In the genomic region with DNA sequence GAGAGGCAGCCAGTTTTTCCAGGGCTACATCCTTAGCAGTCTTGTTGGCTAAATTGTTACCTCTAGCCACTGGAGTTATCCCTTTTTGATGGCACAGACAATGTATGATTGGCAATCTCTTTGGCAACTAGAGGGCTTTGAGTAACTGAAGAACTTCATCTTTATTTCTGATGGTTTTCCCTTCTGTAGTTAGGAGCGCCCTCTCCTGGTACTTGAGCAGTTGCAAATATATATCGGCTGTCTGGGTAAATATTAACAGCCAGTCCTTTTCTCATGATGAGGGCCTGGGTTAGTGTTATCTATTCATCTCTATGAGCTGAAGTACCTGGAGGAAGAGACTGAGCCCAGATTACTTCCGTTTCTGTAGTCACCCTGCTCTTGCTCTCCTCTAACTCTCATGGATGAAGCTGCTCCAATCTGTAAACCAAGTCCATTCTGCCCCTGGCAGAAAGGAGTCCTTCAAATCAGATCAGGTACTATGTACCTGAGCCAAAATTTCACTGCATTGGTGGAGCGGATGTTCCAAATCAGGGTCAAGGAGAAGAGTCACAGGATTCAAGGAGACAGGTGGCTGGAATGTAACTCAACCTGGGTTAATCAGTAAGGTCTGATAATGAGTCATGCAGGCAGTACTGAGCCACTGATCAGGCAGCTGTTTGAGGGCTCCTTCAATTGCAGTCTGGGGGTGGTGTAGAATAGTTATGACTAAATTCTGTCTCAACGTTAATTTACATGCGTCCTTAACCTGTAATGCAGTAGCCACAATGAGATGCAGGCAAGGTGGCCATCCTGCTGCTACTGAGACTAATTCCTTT, we compare ENCODE assay signal across 15 mouse cellular contexts. TPM values are rescaled to one million over a fixed set of nuclear protein-coding genes. Genes with fewer than 3 reads are reported as not detected.
A peak's percentile ranks its signal among the peaks of the same experiment; 100 is the strongest.
DNase-seq lines count a peak whose midpoint lies in the region; ATAC-seq lines count a peak whose summit lies in the region.
"Had no signal": no experiment of that assay in that cellular context is flagged by ENCODE, and none has a peak within 500 bp of the region (broad histone marks: within the 10 kb centered on the region; RNA-seq: fewer than 3 reads in every experiment).

No protein-coding gene starts in this region.

- intact Hi-C loops in left cerebral cortex, postnatal 10 days (cut with DNase I), result no loop called here
- intact Hi-C loops in heart, postnatal 25 days (cut with DNase I), result no loop called here

- no peak overlapping the region for H3K4me2 ChIP-seq in hindbrain, embryonic 11.5 days (replicated peaks; ENCODE audit: low read depth, low read length)
- H3K4me2 ChIP-seq in hindbrain, embryonic 14.5 days (replicated peaks), result no peak overlapping the region
- no peak overlapping the region for H3K4me2 ChIP-seq in intestine, embryonic 15.5 days (replicated peaks)
- H3K4me2 ChIP-seq: embryonic facial prominence, embryonic 13.5 days; hindbrain, embryonic 15.5 days; limb, embryonic 12.5 days; midbrain, embryonic 11.5 days had no signal

- H3K9ac ChIP-seq in hindbrain, embryonic 11.5 days (ENCODE audit: low read depth, low read length), result no peak overlapping the region
- H3K9ac ChIP-seq in hindbrain, embryonic 14.5 days, result no peak overlapping the region
- no peak overlapping the region for H3K9ac ChIP-seq in intestine, embryonic 15.5 days
- H3K9ac ChIP-seq: embryonic facial prominence, embryonic 13.5 days; hindbrain, embryonic 15.5 days; limb, embryonic 12.5 days had no signal

- H3K4me1 ChIP-seq in hindbrain, embryonic 11.5 days (replicated peaks; ENCODE audit: control insufficient read depth, insufficient read depth, low read length), result no peaks in the 10 kb centered on the region
- H3K4me1 ChIP-seq in hindbrain, embryonic 14.5 days (replicated peaks; ENCODE audit: control insufficient read depth, insufficient read depth, low read length), result no peaks in the 10 kb centered on the region
- no peaks in the 10 kb centered on the region for H3K4me1 ChIP-seq in intestine, embryonic 15.5 days (replicated peaks)
- H3K4me1 ChIP-seq: embryonic facial prominence, embryonic 13.5 days; hindbrain, embryonic 15.5 days; limb, embryonic 12.5 days had no signal

- no peaks in the 10 kb centered on the region for H3K9me3 ChIP-seq in hindbrain, embryonic 11.5 days (ENCODE audit: control insufficient read depth, low read length)
- no peaks in the 10 kb centered on the region for H3K9me3 ChIP-seq in hindbrain, embryonic 14.5 days (ENCODE audit: control insufficient read depth, low read length)
- no peaks in the 10 kb centered on the region for H3K9me3 ChIP-seq in intestine, embryonic 15.5 days
- H3K9me3 ChIP-seq: G1E; hindbrain, embryonic 15.5 days had no signal

- H3K27me3 ChIP-seq in hindbrain, embryonic 11.5 days (ENCODE audit: control insufficient read depth, insufficient read depth, low read length), result no peaks in the 10 kb centered on the region
- no peaks in the 10 kb centered on the region for H3K27me3 ChIP-seq in hindbrain, embryonic 14.5 days (ENCODE audit: control insufficient read depth, insufficient read depth, low read length)
- H3K27me3 ChIP-seq in intestine, embryonic 15.5 days (replicated peaks), result no peaks in the 10 kb centered on the region
- H3K27me3 ChIP-seq: embryonic facial prominence, embryonic 13.5 days; hindbrain, embryonic 15.5 days; limb, embryonic 12.5 days had no signal

- H3K36me3 ChIP-seq in hindbrain, embryonic 11.5 days (ENCODE audit: control insufficient read depth, insufficient read depth, low read length), result no peaks in the 10 kb centered on the region
- no peaks in the 10 kb centered on the region for H3K36me3 ChIP-seq in hindbrain, embryonic 14.5 days (replicated peaks; ENCODE audit: control insufficient read depth, insufficient read depth)
- H3K36me3 ChIP-seq in intestine, embryonic 15.5 days, result no peaks in the 10 kb centered on the region
- H3K36me3 ChIP-seq: embryonic facial prominence, embryonic 13.5 days; G1E; hindbrain, embryonic 15.5 days; limb, embryonic 12.5 days had no signal

- DNase-seq in hindbrain, embryonic 11.5 days (ENCODE audit: low spot score), result peak; percentile 14
- no peak for DNase-seq in hindbrain, embryonic 14.5 days (ENCODE audit: low spot score)
- DNase-seq in thymus, postnatal 0 days (ENCODE audit: low spot score), result peak; percentile 4
- no peak for DNase-seq in thymus, postnatal 10 days (ENCODE audit: low spot score in 2 of 2)
- DNase-seq in left cerebral cortex, postnatal 10 days (ENCODE audit: extremely low spot score in 1 of 2, low spot score in 2 of 2), result no peak
- no peak for DNase-seq in layer of hippocampus, postnatal 36 days
- DNase-seq in heart, postnatal 25 days (ENCODE audit: low spot score), result no peak

- H3K27ac ChIP-seq in hindbrain, embryonic 11.5 days (ENCODE audit: low read depth, low read length), result no peak overlapping the region
- no peak overlapping the region for H3K27ac ChIP-seq in hindbrain, embryonic 14.5 days
- no peak overlapping the region for H3K27ac ChIP-seq in intestine, embryonic 15.5 days
- H3K27ac ChIP-seq: embryonic facial prominence, embryonic 13.5 days; hindbrain, embryonic 15.5 days; limb, embryonic 12.5 days had no signal

- ATAC-seq in hindbrain, embryonic 11.5 days (ENCODE audit: low FRiP score), result no peak
- no peak for ATAC-seq in hindbrain, embryonic 14.5 days (ENCODE audit: low FRiP score)
- peak; percentile 88 for ATAC-seq in intestine, embryonic 15.5 days

- WGBS in hindbrain, embryonic 11.5 days, result 68% methylated on average over 6 of the region's 6 CpGs
- WGBS in hindbrain, embryonic 14.5 days, result 69% methylated on average over 6 of the region's 6 CpGs
- WGBS in intestine, embryonic 15.5 days, result 51% methylated on average over 6 of the region's 6 CpGs

- H3K4me3 ChIP-seq in hindbrain, embryonic 11.5 days (ENCODE audit: low read depth, low read length), result no peak overlapping the region
- no peak overlapping the region for H3K4me3 ChIP-seq in hindbrain, embryonic 14.5 days (replicated peaks; ENCODE audit: low read length)
- no peak overlapping the region for H3K4me3 ChIP-seq in intestine, embryonic 15.5 days (replicated peaks)
- H3K4me3 ChIP-seq: embryonic facial prominence, embryonic 13.5 days; hindbrain, embryonic 15.5 days; limb, embryonic 12.5 days had no signal

RNA-seq across cellular contexts. Expression of a gene that starts 30.6 kb away (rescaled TPM):
- polyA plus RNA-seq in hindbrain, embryonic 11.5 days (2014; fragmentation: Nextera tagmentation; extraction: Ambion mirVana), result 12.4 and 16.1 TPM in 2 replicates
- polyA plus RNA-seq in hindbrain, embryonic 14.5 days (2014; fragmentation: Nextera tagmentation; extraction: Ambion mirVana), result 15.5 and 21.4 TPM in 2 replicates
- 3.3 and 4.2 TPM in 2 replicates for polyA plus RNA-seq in thymus, postnatal 0 days (2015; fragmentation: Nextera tagmentation; extraction: Ambion mirVana)
- 106 and 121 TPM in 2 replicates for polyA plus RNA-seq in intestine, embryonic 15.5 days (2015; fragmentation: Nextera tagmentation; extraction: Ambion mirVana)
- 1 to 10 TPM; 3.2 to 3.7 TPM for total RNA-seq in left cerebral cortex, postnatal 10 days (2021)
- total RNA-seq in layer of hippocampus, postnatal 36 days (2021), result 1 to 10 TPM; 5.3 to 5.9 TPM
- total RNA-seq in heart, postnatal 25 days (2021), result 1 to 10 TPM; 2.7 to 2.9 TPM
- total RNA-seq: G1E had no signal

RNA-seq across cellular contexts. Expression of a gene that starts 34.5 kb away (rescaled TPM):
- not detected in 2 replicates for polyA plus RNA-seq in hindbrain, embryonic 11.5 days (2014; fragmentation: Nextera tagmentation; extraction: Ambion mirVana)
- polyA plus RNA-seq in hindbrain, embryonic 14.5 days (2014; fragmentation: Nextera tagmentation; extraction: Ambion mirVana), result not detected in 2 replicates
- polyA plus RNA-seq in thymus, postnatal 0 days (2015; fragmentation: Nextera tagmentation; extraction: Ambion mirVana), result not detected in 2 replicates
- polyA plus RNA-seq in intestine, embryonic 15.5 days (2015; fragmentation: Nextera tagmentation; extraction: Ambion mirVana), result not detected in 2 replicates
- not detected for total RNA-seq in left cerebral cortex, postnatal 10 days (2021)
- total RNA-seq in layer of hippocampus, postnatal 36 days (2021), result not detected
- not detected for total RNA-seq in heart, postnatal 25 days (2021)
- total RNA-seq: gastrocnemius, adult 8-10 months had no signal
- polyA plus RNA-seq: embryonic facial prominence, embryonic 13.5 days; G1E; hindbrain, embryonic 15.5 days; limb, embryonic 12.5 days; midbrain, embryonic 11.5 days; stomach, embryonic 16.5 days had no signal

RNA-seq across cellular contexts. Expression of a gene that starts 52.0 kb away (rescaled TPM):
- 35.4 and 37.8 TPM in 2 replicates for polyA plus RNA-seq in hindbrain, embryonic 11.5 days (2014; fragmentation: Nextera tagmentation; extraction: Ambion mirVana)
- 53.1 and 53.5 TPM in 2 replicates for polyA plus RNA-seq in hindbrain, embryonic 14.5 days (2014; fragmentation: Nextera tagmentation; extraction: Ambion mirVana)
- 32.4 and 32.7 TPM in 2 replicates for polyA plus RNA-seq in thymus, postnatal 0 days (2015; fragmentation: Nextera tagmentation; extraction: Ambion mirVana)
- polyA plus RNA-seq in intestine, embryonic 15.5 days (2015; fragmentation: Nextera tagmentation; extraction: Ambion mirVana), result 40.5 and 44.3 TPM in 2 replicates
- total RNA-seq in left cerebral cortex, postnatal 10 days (2021), result 10 to 100 TPM; 47.5 to 50.2 TPM
- total RNA-seq in layer of hippocampus, postnatal 36 days (2021), result 10 to 100 TPM; 54.0 to 60.9 TPM
- total RNA-seq in heart, postnatal 25 days (2021), result 10 to 100 TPM; 12.2 to 12.3 TPM
- total RNA-seq: G1E had no signal

Comparison
In these comparisons a context has a peak if more than half of its experiments do, and no peak if none do; other contexts are left out.
1. DNase-seq: peak in hindbrain, embryonic 11.5 days (single experiment) and thymus, postnatal 0 days (single experiment); none in hindbrain, embryonic 14.5 days (single experiment), thymus, postnatal 10 days (0 of 2), left cerebral cortex, postnatal 10 days (0 of 2), layer of hippocampus, postnatal 36 days (0 of 2) and heart, postnatal 25 days (single experiment).